Mouse (Mus musculus) G1E (cell line): ENCODE data around the gene Cenpo. TPM values are rescaled to one million over a fixed set of nuclear protein-coding genes. Genes with fewer than 3 reads are reported as not detected.

Source experiments
- ATAC-seq: 2 replicates; pipeline ENCODE4 v1.8.0; 2016; ENCODE audit warnings: mild to moderate bottlenecking; ENCODE audit not compliant: insufficient number of reproducible peaks, poor library complexity, low FRiP score, severe bottlenecking; ENCODE audit errors: extremely low read depth
- DNase-seq: peaks from one replicate; pipeline ENCODE4 v3.0.0; 2012; ENCODE audit warnings: low spot score
- H3K27me3 ChIP-seq: 2 replicates; pipeline ENCODE4 v1.6.1; 2012; ENCODE audit warnings: mild to moderate bottlenecking, low read length, inconsistent platforms; ENCODE audit not compliant: insufficient read depth
- H3K36me3 ChIP-seq: replicated peaks from 2 replicates; pipeline ENCODE3; 2012; ENCODE audit warnings: mild to moderate bottlenecking, inconsistent platforms
- H3K4me1 ChIP-seq: 2 replicates; pipeline ENCODE4 v1.6.1; 2012; ENCODE audit warnings: low read depth, low read length, inconsistent platforms, mixed read lengths; ENCODE audit not compliant: insufficient read depth
- H3K4me3 ChIP-seq: 2 replicates; pipeline ENCODE4 v1.5.1; 2012; ENCODE audit warnings: low read depth, mild to moderate bottlenecking, inconsistent platforms, low read length, moderate library complexity, mixed read lengths
- H3K9me3 ChIP-seq: replicated peaks from 2 replicates; pipeline ENCODE4 v1.6.1; 2012; ENCODE audit warnings: inconsistent platforms
- CTCF ChIP-seq: IDR thresholded peaks from 2 replicates; pipeline ENCODE4 v1.5.1; 2012; ENCODE audit warnings: low read depth, low read length, inconsistent platforms, mixed read lengths
- GATA1 ChIP-seq: IDR thresholded peaks from 2 replicates; pipeline ENCODE4 v1.6.1; 2012; ENCODE audit warnings: borderline replicate concordance, low read length, inconsistent platforms, mixed read lengths
- GATA2 ChIP-seq: IDR thresholded peaks from 2 replicates; pipeline ENCODE4 v1.6.1; 2012; ENCODE audit warnings: low read depth, low read length, inconsistent platforms, borderline replicate concordance
- POLR2AphosphoS5 ChIP-seq: IDR thresholded peaks from 2 replicates; pipeline ENCODE4 v1.6.1; 2012; ENCODE audit warnings: low read depth, low read length, inconsistent platforms; ENCODE audit not compliant: insufficient replicate concordance
- TAL1 ChIP-seq: conservative IDR thresholded peaks from 2 replicates; pipeline ENCODE4 v1.6.1; 2012; ENCODE audit warnings: low read depth, low read length, inconsistent platforms, mixed read lengths
- polyA plus RNA-seq: library from polyadenylated mRNA; stranded (reverse); fragments of >175 nt; gene quantifications from 2 replicates; pipeline ENCODE4 v1.2.3, GENCODE M21; 2012
- total RNA-seq, 2 experiments: library from RNA; stranded (forward) in 1 of 2; stranded (reverse) in 1 of 2; fragments of 200-1000 nt in 1 of 2; fragments of >200 nt in 1 of 2; fragmentation: Nextera tagmentation in 1 of 2; gene quantifications; 2 replicates each; pipeline ENCODE4 v1.2.3; 2014 to 2017

Cenpo gene
- total RNA-seq (2014; fragmentation: Nextera tagmentation) (30.8 and 39.1 TPM in 2 replicates), total RNA-seq (2017) (40.6 and 48.6 TPM in 2 replicates), polyA plus RNA-seq (3.2 and 3.5 TPM in 2 replicates)

GRCm38 (mm10) chr12:4233572-4234508, at the start of gene Cenpo, which contains the start of gene Ptrhd1:
Gene Cenpo, minus strand, starts transcription at chr12:4234294.
Gene Ptrhd1, plus strand, starts transcription at chr12:4234027.
- peaks cover 54% of the 10 kb centered on the region for H3K36me3 ChIP-seq
- peak within 1 kb of the TSS; percentile 90 for H3K4me3 ChIP-seq
- TF ChIP-seq GATA2 (no peak), TAL1 (no peak), GATA1 (no peak), CTCF (no peak), POLR2AphosphoS5 (no peak)

GRCm38 (mm10) chr12:4279878-4280277, 45.8 kb upstream of the Cenpo start:
- H3K4me1 ChIP-seq, result 0 out of 2 replicates have a peak, but pooled peaks cover 2% of the 10 kb centered on the region
- no peak overlapping the region for H3K4me3 ChIP-seq
- DNase-seq (no peak), ATAC-seq (no peak)
- peaks cover 9% of the 10 kb centered on the region for H3K36me3 ChIP-seq
- no peaks in the 10 kb centered on the region for H3K9me3 ChIP-seq
- no peaks in the 10 kb centered on the region for H3K27me3 ChIP-seq
- no peak for TF ChIP-seq POLR2AphosphoS5
- no peak for TF ChIP-seq GATA1
- no peak for TF ChIP-seq GATA2
- TF ChIP-seq TAL1, result no peak
- no peak for TF ChIP-seq CTCF

More at GRCm38 (mm10) chr12:4233572-4234508, at the start of gene Cenpo, which contains the start of gene Ptrhd1:
- peak; percentile 90 for ATAC-seq
- DNase-seq, result peak; percentile 84
- H3K9me3 ChIP-seq, result no peaks in the 10 kb centered on the region
- no peaks in the 10 kb centered on the region for H3K27me3 ChIP-seq
- H3K4me1 ChIP-seq, result peaks cover 30% of the 10 kb centered on the region

DNA sequence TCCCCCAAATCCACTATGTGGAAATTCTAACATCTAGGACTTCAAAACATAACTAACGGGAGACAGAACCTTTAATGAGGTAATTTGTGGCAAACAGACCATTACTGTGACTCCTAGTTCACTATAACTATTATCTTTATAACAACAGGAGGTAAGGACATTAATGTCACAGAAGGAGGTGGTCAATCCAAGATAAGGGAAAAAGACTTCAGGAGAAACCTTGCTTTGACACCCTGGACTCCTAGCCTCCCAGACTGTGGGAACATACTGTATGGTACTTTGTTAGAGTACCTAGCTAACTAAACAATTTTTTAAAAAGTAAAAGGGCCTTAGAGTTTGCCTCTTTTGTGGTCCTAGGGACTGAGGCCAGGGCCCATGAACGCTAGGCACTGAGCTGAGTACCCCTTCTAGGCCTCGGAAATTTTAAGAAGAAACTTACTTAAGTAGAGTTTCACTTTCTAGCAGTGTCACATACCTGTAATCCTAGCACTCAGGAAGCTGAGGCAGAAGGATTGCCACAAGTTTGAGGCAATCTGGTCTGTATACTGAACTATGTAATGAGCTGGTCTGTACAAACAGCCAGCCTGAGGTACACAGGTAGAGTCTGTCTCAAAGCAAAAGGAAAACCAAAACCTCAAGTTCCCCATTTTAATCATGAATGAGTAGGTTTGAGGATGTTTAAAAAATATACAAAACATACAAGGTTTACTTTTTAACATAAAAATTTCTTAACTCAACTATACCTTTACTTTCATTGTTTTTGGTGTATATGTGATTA, 45.1 kb upstream of the Cenpo start:
- Histone ChIP-seq H3K4me1 (0 out of 2 replicates have a peak, but pooled peaks cover 2% of the 10 kb centered on the region), H3K4me3 (no peak overlapping the region), H3K36me3 (peaks cover 15% of the 10 kb centered on the region), H3K9me3 (no peaks in the 10 kb centered on the region), H3K27me3 (no peaks in the 10 kb centered on the region)
- ATAC-seq (no peak), DNase-seq (no peak)
- no peak for TF ChIP-seq GATA2
- TF ChIP-seq TAL1, result no peak
- no peak for TF ChIP-seq CTCF
- no peak for TF ChIP-seq POLR2AphosphoS5

GRCm38 (mm10) chr12:4271078-4271477, 37.0 kb upstream of the Cenpo start:
- H3K4me1 ChIP-seq, result no peaks in the 10 kb centered on the region
- no peak for ATAC-seq
- no peaks in the 10 kb centered on the region for H3K9me3 ChIP-seq
- DNase-seq, result no peak
- H3K36me3 ChIP-seq, result peaks cover 44% of the 10 kb centered on the region
- no peak overlapping the region for H3K4me3 ChIP-seq
- no peak for TF ChIP-seq GATA2
- no peak for TF ChIP-seq GATA1
- no peak for TF ChIP-seq POLR2AphosphoS5
- TF ChIP-seq CTCF, result no peak
- TF ChIP-seq TAL1, result no peak
- H3K27me3 ChIP-seq, result no peaks in the 10 kb centered on the region

DNA sequence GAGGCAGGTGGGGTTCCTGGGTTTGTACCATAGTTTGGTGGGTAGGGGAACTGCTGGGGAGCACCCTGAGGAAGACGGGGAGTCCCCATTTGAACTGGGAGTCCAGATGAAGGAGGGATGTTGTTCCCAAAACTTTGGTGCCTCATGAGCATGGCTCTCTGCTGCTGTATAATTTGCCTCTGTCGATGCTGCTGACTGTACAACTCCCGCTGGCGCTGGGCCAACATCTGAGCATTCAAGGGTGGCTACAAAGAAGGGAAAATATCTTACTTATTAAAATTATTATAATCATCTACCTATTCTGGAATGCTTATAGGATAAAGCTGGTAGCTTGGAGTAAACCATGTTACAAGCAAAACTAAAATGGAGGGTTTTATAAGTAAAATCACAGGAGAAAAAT, 33.7 kb upstream of the Cenpo start:
- Histone ChIP-seq H3K4me3 (no peak overlapping the region), H3K36me3 (peaks cover 43% of the 10 kb centered on the region), H3K4me1 (no peaks in the 10 kb centered on the region), H3K9me3 (no peaks in the 10 kb centered on the region), H3K27me3 (no peaks in the 10 kb centered on the region)
- ATAC-seq (no peak), DNase-seq (no peak)
- TF ChIP-seq GATA2 (no peak), TAL1 (no peak), POLR2AphosphoS5 (no peak), GATA1 (no peak), CTCF (no peak)
